Mouse (Mus musculus) left cerebral cortex, adult 11 months (tissue): ENCODE data around the gene Ppp1r9a.

Source experiments
- DNase-seq: peaks from one replicate; pipeline ENCODE4 v3.0.0; 2022; ENCODE audit warnings: low spot score

The Ppp1r9a gene

GRCm38 (mm10) chr6:5207817-5208216 is 305.1 kb downstream of the Ppp1r9a start:
- DNase-seq = no peak
